Mouse (Mus musculus): ENCODE data around the gene Catsper3. TPM values are rescaled to one million over a fixed set of nuclear protein-coding genes. Genes with fewer than 3 reads are reported as not detected.

Catsper3 gene
- polyA plus RNA-seq, 1 experiment = not detected

DNA sequence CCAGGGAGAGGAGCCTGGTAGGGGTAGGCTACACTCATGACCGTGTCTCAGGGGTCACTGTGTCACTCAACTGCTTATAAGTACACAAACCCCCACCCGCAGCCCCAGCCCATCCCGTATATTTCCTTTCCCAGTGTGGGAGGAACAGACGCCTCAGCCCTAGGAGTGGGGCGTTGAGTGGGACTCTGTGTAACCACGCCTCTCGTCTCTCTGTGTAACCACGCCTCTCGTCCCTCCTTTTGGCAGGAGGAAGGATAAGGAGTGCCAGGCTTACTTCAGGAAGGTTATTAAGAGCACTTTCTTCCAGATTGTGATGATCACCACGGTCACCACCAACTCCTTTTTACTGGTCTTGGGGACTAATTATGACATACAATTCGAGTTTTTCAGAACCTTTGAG is 1.8 kb downstream of the Catsper3 start:
- Histone ChIP-seq H3K4me3 (ENCODE audit: insufficient read depth, low read length) (no peak overlapping the region), H3K4me1 (ENCODE audit: control insufficient read depth, insufficient read depth, low read length) (no peaks in the 10 kb centered on the region), H3K27ac (ENCODE audit: insufficient read depth, low read length) (no peak overlapping the region)
- TF ChIP-seq CTCF (IDR thresholded peaks at IDR 0.05; ENCODE audit: borderline replicate concordance, insufficient read depth, low read length) (no peak), POLR2A (IDR thresholded peaks at IDR 0.05; ENCODE audit: low read depth, low read length) (no peak)

DNA sequence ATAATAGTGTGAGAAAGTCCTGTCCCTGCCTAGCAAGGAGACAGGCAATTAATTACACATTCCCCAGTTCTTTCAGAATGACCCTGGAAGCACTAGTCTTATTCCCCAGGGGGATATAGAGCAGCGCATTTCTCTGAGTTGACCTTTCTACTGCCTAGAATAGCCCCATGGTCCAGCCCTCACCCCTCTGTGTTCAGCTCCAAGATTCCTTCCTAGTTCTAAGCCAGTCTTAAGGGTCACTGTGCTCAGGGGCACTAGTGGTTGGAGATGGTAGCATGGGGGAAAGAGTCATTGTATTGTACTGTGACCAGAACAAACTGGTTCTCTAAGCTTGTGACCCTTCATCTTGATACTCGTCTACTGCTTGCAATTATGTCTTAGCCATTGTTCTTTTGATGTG is 16.9 kb downstream of the Catsper3 start:
- H3K27ac ChIP-seq (ENCODE audit: insufficient read depth, low read length) = no peak overlapping the region
- no peaks in the 10 kb centered on the region for H3K4me1 ChIP-seq (ENCODE audit: control insufficient read depth, insufficient read depth, low read length)
- no peak overlapping the region for H3K4me3 ChIP-seq (ENCODE audit: insufficient read depth, low read length)
- TF ChIP-seq CTCF (IDR thresholded peaks at IDR 0.05; ENCODE audit: borderline replicate concordance, insufficient read depth, low read length) = no peak
- TF ChIP-seq POLR2A (IDR thresholded peaks at IDR 0.05; ENCODE audit: low read depth, low read length) = no peak

DNA sequence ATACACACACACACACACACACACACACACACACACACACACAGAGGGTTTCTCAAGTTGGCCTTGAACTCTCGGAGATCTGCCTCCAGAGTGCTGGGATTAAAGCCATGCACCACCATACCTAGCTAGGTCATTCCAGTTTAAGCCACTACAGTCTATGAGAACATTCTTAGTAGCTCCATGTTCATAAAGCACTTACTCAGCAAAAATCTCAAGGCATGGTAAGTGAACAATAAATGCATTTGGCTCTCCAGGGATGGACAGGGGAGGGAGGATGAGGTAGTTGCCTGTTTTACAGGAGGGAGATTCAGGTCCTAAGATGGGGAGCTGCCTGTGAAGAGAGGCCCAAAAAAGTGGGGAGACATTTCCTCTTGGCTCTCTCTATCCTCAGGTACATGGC is 19.6 kb downstream of the Catsper3 start:
- TF ChIP-seq POLR2A (IDR thresholded peaks at IDR 0.05; ENCODE audit: low read depth, low read length) (no peak), CTCF (IDR thresholded peaks at IDR 0.05; ENCODE audit: borderline replicate concordance, insufficient read depth, low read length) (no peak)
- Histone ChIP-seq H3K27ac (ENCODE audit: insufficient read depth, low read length) (no peak overlapping the region), H3K4me1 (ENCODE audit: control insufficient read depth, insufficient read depth, low read length) (no peaks in the 10 kb centered on the region), H3K4me3 (ENCODE audit: insufficient read depth, low read length) (no peak overlapping the region)

DNA sequence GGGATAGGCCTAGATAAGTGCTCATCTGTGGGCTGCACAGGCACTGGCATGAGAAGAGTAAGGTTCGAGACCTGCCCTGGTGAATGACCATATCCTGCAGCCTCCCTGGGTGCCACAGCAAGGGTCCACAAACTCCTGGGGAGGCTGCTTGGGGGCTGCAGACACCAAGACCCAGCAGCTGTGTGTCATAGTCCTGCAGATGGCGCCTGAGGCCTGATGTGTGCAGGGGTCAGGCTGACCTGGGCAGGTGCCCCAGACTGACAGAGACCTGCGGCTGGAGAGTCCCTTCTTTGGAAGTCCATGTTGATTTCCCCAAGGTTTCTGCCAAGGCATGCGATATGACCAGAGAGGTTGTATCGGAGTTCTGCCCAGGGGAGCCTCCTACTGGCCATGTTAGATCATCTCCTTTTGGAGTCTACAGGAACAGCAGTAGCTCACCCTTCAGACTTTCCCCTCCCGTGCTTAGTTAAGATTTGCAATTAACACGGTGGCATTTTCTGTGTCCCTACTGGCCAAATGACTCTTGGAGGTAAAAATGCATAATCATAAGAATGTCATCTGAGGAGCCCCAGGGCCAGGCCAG is 24.8 kb downstream of the Catsper3 start:
- Histone ChIP-seq H3K27ac (ENCODE audit: insufficient read depth, low read length) (no peak overlapping the region), H3K4me3 (ENCODE audit: insufficient read depth, low read length) (no peak overlapping the region), H3K4me1 (ENCODE audit: control insufficient read depth, insufficient read depth, low read length) (no peaks in the 10 kb centered on the region)
- TF ChIP-seq POLR2A (IDR thresholded peaks at IDR 0.05; ENCODE audit: low read depth, low read length) = no peak
- no peak for TF ChIP-seq CTCF (IDR thresholded peaks at IDR 0.05; ENCODE audit: borderline replicate concordance, insufficient read depth, low read length)

DNA sequence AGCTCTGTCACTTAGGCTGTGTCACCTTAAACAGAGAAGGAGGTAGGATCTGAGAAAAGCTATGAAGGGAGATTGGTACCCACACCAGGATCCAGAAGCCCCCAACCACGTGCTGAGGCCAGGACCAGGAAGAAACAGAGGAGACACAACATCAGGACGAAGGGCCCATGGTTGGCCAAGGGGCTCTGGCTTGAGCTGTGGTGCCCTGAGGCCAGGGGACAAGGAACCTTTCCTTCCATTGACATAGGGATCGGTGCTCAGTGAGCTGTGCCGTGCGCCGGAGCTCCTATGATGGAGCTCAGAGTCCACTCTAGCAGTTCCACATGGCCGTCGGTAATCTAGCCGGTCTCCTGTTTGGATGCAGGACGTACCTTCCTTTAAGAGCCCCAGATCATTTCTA is 25.3 kb downstream of the Catsper3 start:
- no peak for TF ChIP-seq CTCF (IDR thresholded peaks at IDR 0.05; ENCODE audit: borderline replicate concordance, insufficient read depth, low read length)
- no peak for TF ChIP-seq POLR2A (IDR thresholded peaks at IDR 0.05; ENCODE audit: low read depth, low read length)
- no peaks in the 10 kb centered on the region for H3K4me1 ChIP-seq (ENCODE audit: control insufficient read depth, insufficient read depth, low read length)
- H3K4me3 ChIP-seq (ENCODE audit: insufficient read depth, low read length) = no peak overlapping the region
- no peak overlapping the region for H3K27ac ChIP-seq (ENCODE audit: insufficient read depth, low read length)

DNA sequence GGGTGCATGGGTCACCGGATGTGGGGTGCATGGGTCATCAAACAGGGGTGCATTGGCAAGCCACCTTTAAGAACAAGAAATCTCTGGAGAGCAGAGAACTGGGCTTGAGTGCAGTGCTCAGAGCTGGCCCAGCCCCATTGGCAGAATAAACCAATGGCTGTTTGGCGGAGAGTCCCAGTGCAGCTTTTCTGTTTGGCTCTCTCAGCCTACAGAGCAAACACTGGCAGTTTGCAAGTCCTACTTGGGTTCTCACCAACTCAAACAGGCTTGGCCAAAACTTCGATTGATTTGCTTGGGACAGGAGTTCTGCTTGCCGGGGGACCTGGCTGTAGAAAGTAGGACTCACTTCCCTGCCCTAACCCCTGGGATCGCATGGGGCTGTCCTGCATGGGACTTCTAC is 26.6 kb downstream of the Catsper3 start:
- Histone ChIP-seq H3K27ac (ENCODE audit: insufficient read depth, low read length) (no peak overlapping the region), H3K4me1 (ENCODE audit: control insufficient read depth, insufficient read depth, low read length) (no peaks in the 10 kb centered on the region), H3K4me3 (ENCODE audit: insufficient read depth, low read length) (no peak overlapping the region)
- TF ChIP-seq CTCF (IDR thresholded peaks at IDR 0.05; ENCODE audit: borderline replicate concordance, insufficient read depth, low read length) (no peak), POLR2A (IDR thresholded peaks at IDR 0.05; ENCODE audit: low read depth, low read length) (no peak)

DNA sequence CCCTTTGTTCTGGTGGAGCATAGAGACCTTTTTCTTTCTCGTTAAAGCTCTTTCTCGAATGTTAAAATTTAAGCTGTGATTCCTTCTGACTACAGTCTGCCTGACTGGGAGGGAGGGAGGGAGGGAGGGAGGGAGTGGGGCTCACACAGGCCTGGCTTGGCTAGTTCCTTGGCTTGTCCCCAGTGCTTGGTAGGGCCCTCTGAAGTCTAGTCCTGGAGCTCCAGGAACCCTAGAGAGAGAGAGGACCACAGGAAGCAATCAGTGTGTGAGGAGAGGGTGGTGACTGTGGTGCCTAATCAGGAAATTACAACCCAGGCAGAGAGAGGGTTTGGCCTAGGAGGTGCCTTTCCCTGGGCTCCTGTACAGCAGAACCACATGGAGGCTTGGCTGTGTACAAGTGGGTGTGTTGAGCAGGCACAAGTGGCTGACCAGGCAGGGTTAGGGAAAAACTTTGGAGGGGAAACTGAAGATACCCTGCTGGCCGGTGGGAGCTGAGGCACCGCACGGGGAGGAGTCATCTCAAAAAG is 29.2 kb downstream of the Catsper3 start:
- Histone ChIP-seq H3K4me3 (ENCODE audit: insufficient read depth, low read length) (no peak overlapping the region), H3K27ac (ENCODE audit: insufficient read depth, low read length) (no peak overlapping the region), H3K4me1 (ENCODE audit: control insufficient read depth, insufficient read depth, low read length) (no peaks in the 10 kb centered on the region)
- no peak for TF ChIP-seq CTCF (IDR thresholded peaks at IDR 0.05; ENCODE audit: borderline replicate concordance, insufficient read depth, low read length)
- no peak for TF ChIP-seq POLR2A (IDR thresholded peaks at IDR 0.05; ENCODE audit: low read depth, low read length)

DNA sequence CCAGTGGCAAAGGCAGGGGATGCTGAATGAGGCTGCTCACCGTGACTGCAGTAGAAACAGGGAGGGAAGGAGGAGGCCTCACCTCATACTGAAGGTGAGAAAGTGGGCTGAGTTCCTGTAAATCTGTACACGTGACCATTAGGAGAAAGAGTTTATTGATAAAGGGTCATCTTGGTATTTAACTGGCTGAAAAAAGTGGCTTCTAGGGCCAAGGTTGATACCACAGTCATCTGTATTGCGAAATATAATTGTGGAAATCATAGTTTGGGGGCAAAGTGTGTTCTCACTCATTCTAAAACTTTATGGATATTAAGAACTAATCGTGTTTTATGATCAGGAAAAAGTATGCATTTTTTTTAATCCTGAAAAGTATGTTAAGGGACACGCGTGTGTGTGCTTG is 30.5 kb downstream of the Catsper3 start:
- Histone ChIP-seq H3K4me1 (ENCODE audit: control insufficient read depth, insufficient read depth, low read length) (no peaks in the 10 kb centered on the region), H3K4me3 (ENCODE audit: insufficient read depth, low read length) (no peak overlapping the region), H3K27ac (ENCODE audit: insufficient read depth, low read length) (no peak overlapping the region)
- no peak for TF ChIP-seq CTCF (IDR thresholded peaks at IDR 0.05; ENCODE audit: borderline replicate concordance, insufficient read depth, low read length)
- no peak for TF ChIP-seq POLR2A (IDR thresholded peaks at IDR 0.05; ENCODE audit: low read depth, low read length)

DNA sequence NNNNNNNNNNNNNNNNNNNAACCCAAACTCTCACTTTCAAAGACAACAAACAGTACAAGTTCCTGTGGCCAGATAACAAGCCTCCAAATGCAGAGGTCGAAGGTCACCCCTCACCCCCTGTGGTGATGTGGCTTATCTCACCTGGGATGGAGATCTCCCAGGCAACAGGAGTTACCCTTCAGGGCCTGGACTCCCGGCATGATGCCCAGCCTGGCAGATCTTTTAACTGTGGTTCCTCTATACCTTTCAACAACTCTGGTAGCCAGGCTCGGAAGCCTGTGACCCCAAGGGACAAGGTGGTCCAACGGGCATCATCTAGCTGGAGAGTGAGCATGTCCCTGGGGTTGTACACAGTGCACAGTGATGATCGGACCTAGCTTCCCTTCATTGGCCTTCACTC is 38.1 kb downstream of the Catsper3 start:
- Histone ChIP-seq H3K27ac (ENCODE audit: insufficient read depth, low read length) (no peak overlapping the region), H3K4me3 (ENCODE audit: insufficient read depth, low read length) (no peak overlapping the region), H3K4me1 (ENCODE audit: control insufficient read depth, insufficient read depth, low read length) (no peaks in the 10 kb centered on the region)
- TF ChIP-seq POLR2A (IDR thresholded peaks at IDR 0.05; ENCODE audit: low read depth, low read length) = no peak
- TF ChIP-seq CTCF (IDR thresholded peaks at IDR 0.05; ENCODE audit: borderline replicate concordance, insufficient read depth, low read length) = no peak

DNA sequence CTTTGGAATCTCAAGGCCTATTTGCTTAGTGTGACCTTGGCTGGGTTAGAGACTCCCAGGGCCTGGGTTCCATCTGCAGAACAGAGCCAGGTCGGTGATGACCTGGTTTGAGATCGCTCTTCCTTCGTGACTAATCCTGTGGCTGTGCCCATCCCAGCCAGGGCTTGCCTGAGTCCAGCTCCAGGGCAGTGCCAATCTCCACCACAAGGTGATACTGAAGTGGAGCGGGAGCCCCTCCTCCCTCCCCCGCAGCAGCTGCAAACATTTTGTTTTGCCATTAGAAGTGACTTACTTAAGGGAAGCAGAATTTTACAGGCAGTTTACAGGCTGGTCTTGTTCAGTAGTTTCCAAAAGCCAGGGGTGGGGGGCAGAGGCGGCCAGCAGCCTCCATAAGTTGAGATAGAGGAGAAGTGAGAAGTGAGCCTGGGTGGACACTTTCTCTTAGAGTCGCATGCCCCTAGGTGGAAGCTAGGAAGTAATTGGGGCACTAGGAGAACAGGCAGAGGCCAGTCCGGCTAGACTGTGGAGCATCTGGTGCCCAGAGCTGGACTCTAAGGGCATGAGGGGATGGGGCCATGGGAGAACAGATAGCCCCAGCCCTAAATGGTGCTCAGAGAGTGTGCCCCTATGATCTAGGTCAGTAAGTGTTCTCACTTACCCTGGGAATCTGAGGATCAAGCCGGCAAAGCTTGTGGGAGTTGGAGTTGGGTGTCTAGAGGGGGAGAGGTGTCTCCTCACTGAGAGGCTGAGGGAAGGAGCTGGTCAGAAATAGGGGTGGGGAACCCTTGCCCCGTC is 40.0 kb downstream of the Catsper3 start:
- H3K4me3 ChIP-seq (ENCODE audit: insufficient read depth, low read length) = no peak overlapping the region
- no peak overlapping the region for H3K27ac ChIP-seq (ENCODE audit: insufficient read depth, low read length)

More for the DNA sequence above, 40.0 kb downstream of the Catsper3 start:
- H3K4me1 ChIP-seq (ENCODE audit: control insufficient read depth, insufficient read depth, low read length) = no peaks in the 10 kb centered on the region
- TF ChIP-seq POLR2A (IDR thresholded peaks at IDR 0.05; ENCODE audit: low read depth, low read length) (no peak), CTCF (IDR thresholded peaks at IDR 0.05; ENCODE audit: borderline replicate concordance, insufficient read depth, low read length) (no peak)
